Mouse (Mus musculus): ENCODE measurements around the gene Sdr39u1. TPM values are rescaled to one million over a fixed set of nuclear protein-coding genes. Genes with fewer than 3 reads are reported as not detected.

Sdr39u1 gene
- total RNA-seq (2023), result 21.8 to 38.3 TPM (median 34.4 TPM) in 4 replicates

GRCm38 (mm10) chr14:55899701-55900413 lies at the start of gene Sdr39u1:
Gene Sdr39u1 (minus strand): TSS chr14:55900293.

GRCm38 (mm10) chr14:55944575-55944974 lies 44.5 kb upstream of the Sdr39u1 start, which contains the start of gene Cma1:
Gene Cma1 (minus strand): TSS chr14:55944675.

GRCm38 (mm10) chr14:55884713-55885113 lies 15.4 kb downstream of the Sdr39u1 start, which contains the start of gene Khnyn:
Gene Khnyn (plus strand): TSS chr14:55884947.

GRCm38 (mm10) chr14:55884166-55884565 lies 15.9 kb downstream of the Sdr39u1 start, which contains the start of gene Cbln3:
Gene Cbln3 (minus strand): TSS chr14:55884392.

GRCm38 (mm10) chr14:55853621-55854285 lies 46.3 kb downstream of the Sdr39u1 start, which contains the start of gene Nynrin:
Gene Nynrin (plus strand): TSS chr14:55854010.

Other genes with a start within 250 kb of the Sdr39u1 start
- gene Mdp1, start 239.8 kb downstream of the Sdr39u1 start, total RNA-seq (2023), result 42.5 to 45.6 TPM (median 42.9 TPM) in 4 replicates
- 18.2 to 28.2 TPM (median 22.1 TPM) in 4 replicates for gene Gmpr2, start 228.4 kb downstream of the Sdr39u1 start, total RNA-seq (2023)
- 168 to 193 TPM (median 180 TPM) in 4 replicates for gene Nedd8, start 228.2 kb downstream of the Sdr39u1 start, total RNA-seq (2023)
- gene Tinf2, start 218.5 kb downstream of the Sdr39u1 start, total RNA-seq (2023), result 164 to 172 TPM (median 166 TPM) in 4 replicates
- gene Tgm1, start 186.4 kb downstream of the Sdr39u1 start, total RNA-seq (2023), result 1.2 to 2.3 TPM (median 1.8 TPM) in 4 replicates
- 78.7 to 86.9 TPM (median 83.5 TPM) in 4 replicates for gene Rabggta, start 178.0 kb downstream of the Sdr39u1 start, total RNA-seq (2023)
- 29.7 to 33.0 TPM (median 31.4 TPM) in 4 replicates for gene Dhrs1, start 154.6 kb downstream of the Sdr39u1 start, total RNA-seq (2023)
- gene Nop9, start 154.6 kb downstream of the Sdr39u1 start, total RNA-seq (2023), result 29.6 to 35.0 TPM (median 33.4 TPM) in 4 replicates
- gene Cideb, start 141.8 kb downstream of the Sdr39u1 start, total RNA-seq (2023), result not detected in 4 replicates
- gene Ltb4r2, start 138.9 kb downstream of the Sdr39u1 start, total RNA-seq (2023), result 0.19 to 0.83 TPM (median 0.33 TPM) in 4 replicates
- not detected in 4 replicates for gene Ltb4r1, start 134.3 kb downstream of the Sdr39u1 start, total RNA-seq (2023)
- gene Adcy4, start 116.2 kb downstream of the Sdr39u1 start, total RNA-seq (2023), result 0.53 to 1.6 TPM (median 0.60 TPM) in 3 of 4 replicates, not detected in the other
- 84.2 to 93.2 TPM (median 86.6 TPM) in 4 replicates for gene Ripk3, start 111.4 kb downstream of the Sdr39u1 start, total RNA-seq (2023)
- not detected in 4 replicates for gene Nfatc4, start 77.1 kb downstream of the Sdr39u1 start, total RNA-seq (2023)
- gene Nynrin, start 46.3 kb downstream of the Sdr39u1 start, total RNA-seq (2023), result 0.06 TPM in 1 of 4 replicates, not detected in the others
- not detected in 4 replicates for gene Cbln3, start 15.9 kb downstream of the Sdr39u1 start, total RNA-seq (2023)
- 101 TPM in 4 replicates for gene Khnyn, start 15.3 kb downstream of the Sdr39u1 start, total RNA-seq (2023)
- not detected in 4 replicates for gene Cma1, start 44.4 kb upstream of the Sdr39u1 start, total RNA-seq (2023)
- not detected in 4 replicates for gene Cma2, start 50.7 kb upstream of the Sdr39u1 start, total RNA-seq (2023)
- gene Mcpt1, start 117.7 kb upstream of the Sdr39u1 start, total RNA-seq (2023), result not detected in 4 replicates
- not detected in 4 replicates for gene Mcpt9, start 130.2 kb upstream of the Sdr39u1 start, total RNA-seq (2023)
- gene Mcpt2, start 141.7 kb upstream of the Sdr39u1 start, total RNA-seq (2023), result not detected in 4 replicates
- 0.73 TPM in 1 of 4 replicates, not detected in the others for gene Mcpt4, start 162.0 kb upstream of the Sdr39u1 start, total RNA-seq (2023)
- gene Mcpt8, start 185.0 kb upstream of the Sdr39u1 start, total RNA-seq (2023), result 1.0 TPM in 1 of 4 replicates, not detected in the others
- gene Ctsg, start 202.3 kb upstream of the Sdr39u1 start, total RNA-seq (2023), result not detected in 4 replicates
- gene Gzme, start 220.3 kb upstream of the Sdr39u1 start, total RNA-seq (2023), result not detected in 4 replicates
- gene Gzmd, start 232.3 kb upstream of the Sdr39u1 start, total RNA-seq (2023), result not detected in 4 replicates